Mouse (Mus musculus): ENCODE measurements around the gene Ptgr1.
A peak's percentile ranks its signal among the peaks of the same experiment; 100 is the strongest.

Ptgr1 gene

GRCm38 (mm10) chr4:58990609-58991434 lies 3.9 kb upstream of the Ptgr1 start:
- DNase-seq (ENCODE audit: low spot score in 2 of 2) = no peak

GRCm38 (mm10) chr4:58989303-58989898 lies 2.5 kb upstream of the Ptgr1 start:
- DNase-seq (ENCODE audit: low spot score in 2 of 2) = no peak

- DNase-seq (ENCODE audit: low spot score in 2 of 2) = peak; percentile 37 to 70
Measured at GRCm38 (mm10) chr4:58985157-58985648, 1.7 kb downstream of the Ptgr1 start.

- no peak for DNase-seq (ENCODE audit: low spot score in 2 of 2)
Measured at GRCm38 (mm10) chr4:58982806-58983205, 4.1 kb downstream of the Ptgr1 start.

GRCm38 (mm10) chr4:58981421-58981820 lies 5.5 kb downstream of the Ptgr1 start:
- DNase-seq (ENCODE audit: low spot score in 2 of 2) = no peak

GRCm38 (mm10) chr4:58975711-58976110 lies 11.2 kb downstream of the Ptgr1 start:
- DNase-seq (ENCODE audit: low spot score in 2 of 2) = no peak

- no peak for DNase-seq (ENCODE audit: low spot score in 2 of 2)
Measured at GRCm38 (mm10) chr4:58970678-58971077, 16.2 kb downstream of the Ptgr1 start.

GRCm38 (mm10) chr4:58965136-58965535 lies 21.8 kb downstream of the Ptgr1 start:
- no peak for DNase-seq (ENCODE audit: low spot score in 2 of 2)

- DNase-seq (ENCODE audit: low spot score in 2 of 2) = no peak
Measured at GRCm38 (mm10) chr4:58963271-58963670, 23.6 kb downstream of the Ptgr1 start.

GRCm38 (mm10) chr4:58961719-58962118 lies 25.2 kb downstream of the Ptgr1 start:
- no peak for DNase-seq (ENCODE audit: low spot score in 2 of 2)

GRCm38 (mm10) chr4:58952630-58953029 lies 34.3 kb downstream of the Ptgr1 start:
- no peak for DNase-seq (ENCODE audit: low spot score in 2 of 2)

GRCm38 (mm10) chr4:58948391-58948790 lies 38.5 kb downstream of the Ptgr1 start:
- no peak for DNase-seq (ENCODE audit: low spot score in 2 of 2)

- DNase-seq (ENCODE audit: low spot score in 2 of 2) = no peak
Measured at GRCm38 (mm10) chr4:58944695-58945094, 42.2 kb downstream of the Ptgr1 start.

- no peak for DNase-seq (ENCODE audit: low spot score in 2 of 2)
Measured at GRCm38 (mm10) chr4:58944206-58944553, 42.7 kb downstream of the Ptgr1 start.

- DNase-seq (ENCODE audit: low spot score in 2 of 2) = peak; percentile 90 to 92
Measured at GRCm38 (mm10) chr4:58943420-58944205, 43.3 kb downstream of the Ptgr1 start, which contains the start of gene Zkscan16. TSS of gene Zkscan16 (plus strand) at chr4:58943628.

- DNase-seq (ENCODE audit: low spot score in 2 of 2) = no peak
Measured at GRCm38 (mm10) chr4:58942942-58943341, 44.0 kb downstream of the Ptgr1 start.

GRCm38 (mm10) chr4:58941638-58942037 lies 45.3 kb downstream of the Ptgr1 start:
- DNase-seq (ENCODE audit: low spot score in 2 of 2) = no peak

- no peak for DNase-seq (ENCODE audit: low spot score in 2 of 2)
Measured at GRCm38 (mm10) chr4:58935846-58936245, 51.1 kb downstream of the Ptgr1 start.

GRCm38 (mm10) chr4:58934746-58935476 lies 52.0 kb downstream of the Ptgr1 start:
- no peak for DNase-seq (ENCODE audit: low spot score in 2 of 2)

- DNase-seq (ENCODE audit: low spot score in 2 of 2) = no peak
Measured at GRCm38 (mm10) chr4:58934308-58934707, 52.6 kb downstream of the Ptgr1 start.

- no peak for DNase-seq (ENCODE audit: low spot score in 2 of 2)
Measured at GRCm38 (mm10) chr4:58932541-58932940, 54.4 kb downstream of the Ptgr1 start.

- no peak for DNase-seq (ENCODE audit: low spot score in 2 of 2)
Measured at GRCm38 (mm10) chr4:58927661-58928060, 59.3 kb downstream of the Ptgr1 start.
